Mouse (Mus musculus): Measurements from ENCODE around the gene Szrd1.

GRCm38 (mm10) chr4:141172121-141172520, 32.5 kb upstream of the Szrd1 start:
- TF ChIP-seq CTCF (IDR thresholded peaks at IDR 0.05; ENCODE audit: borderline replicate concordance, insufficient read depth, low read depth, low read length) = no peak
- no peak for TF ChIP-seq POLR2A (IDR thresholded peaks at IDR 0.05; ENCODE audit: borderline replicate concordance, insufficient read depth, low read length)

Measured in cerebellum, adult 2 months (tissue).